Mouse (Mus musculus) limb, embryonic 13.5 days (tissue): ENCODE results near the gene Hoxa5. TPM values are rescaled to one million over a fixed set of nuclear protein-coding genes. Genes with fewer than 3 reads are reported as not detected.

Source experiments
- ATAC-seq: fragments of 200-750 bp; cut with Nextera tagmentation; 2 replicates; pipeline ENCODE4 v1.8.0; 2017; ENCODE audit warnings: low read depth, moderate number of reproducible peaks, moderate TSS enrichment; ENCODE audit not compliant: low FRiP score
- H3K27ac ChIP-seq: fragments of 300-500 bp; sonication (generic); 2 replicates; pipeline ENCODE4 v1.5.1; 2015; ENCODE audit warnings: inconsistent platforms, mild to moderate bottlenecking, moderate library complexity
- H3K27me3 ChIP-seq: fragments of 300-500 bp; sonication (generic); 2 replicates; pipeline ENCODE4 v1.6.1; 2015; ENCODE audit warnings: mild to moderate bottlenecking, inconsistent platforms
- H3K36me3 ChIP-seq: fragments of 300-500 bp; sonication (generic); 2 replicates; pipeline ENCODE4 v1.6.1; 2015; ENCODE audit warnings: inconsistent platforms, mild to moderate bottlenecking, moderate library complexity
- H3K4me1 ChIP-seq: fragments of 300-500 bp; sonication (generic); 2 replicates; pipeline ENCODE4 v1.6.1; 2015; ENCODE audit warnings: inconsistent platforms
- H3K4me2 ChIP-seq: fragments of 300-500 bp; sonication (generic); replicated peaks from 2 replicates; pipeline ENCODE4 v1.6.1; 2015; ENCODE audit warnings: inconsistent platforms, mild to moderate bottlenecking, moderate library complexity
- H3K4me3 ChIP-seq: fragments of 300-500 bp; sonication (generic); 2 replicates; pipeline ENCODE4 v1.5.1; 2015; ENCODE audit warnings: moderate library complexity, mild to moderate bottlenecking, inconsistent platforms
- H3K9ac ChIP-seq: fragments of 300-500 bp; sonication (generic); 2 replicates; pipeline ENCODE4 v1.6.1; 2015; ENCODE audit warnings: mild to moderate bottlenecking, inconsistent platforms
- H3K9me3 ChIP-seq: fragments of 300-500 bp; sonication (generic); 2 replicates; pipeline ENCODE4 v1.6.1; 2016; ENCODE audit warnings: inconsistent platforms
- WGBS: fragments of 180-500 bp; shearing (Covaris S2); methylation state at CpG from one replicate; pipeline ENCODE4 v1.1.7; 2015; 5-methylcytosine and 5-hydroxymethylcytosine counted together
- polyA plus RNA-seq: library from polyadenylated mRNA; unstranded; fragments of >200 nt; fragmentation: Nextera tagmentation; extraction: Ambion mirVana; gene quantifications from 2 replicates; pipeline ENCODE4 v1.2.1, GENCODE M21; 2015

Gene Hoxa5
- polyA plus RNA-seq, 1 experiment from 2014 or later = 5.3 TPM

DNA sequence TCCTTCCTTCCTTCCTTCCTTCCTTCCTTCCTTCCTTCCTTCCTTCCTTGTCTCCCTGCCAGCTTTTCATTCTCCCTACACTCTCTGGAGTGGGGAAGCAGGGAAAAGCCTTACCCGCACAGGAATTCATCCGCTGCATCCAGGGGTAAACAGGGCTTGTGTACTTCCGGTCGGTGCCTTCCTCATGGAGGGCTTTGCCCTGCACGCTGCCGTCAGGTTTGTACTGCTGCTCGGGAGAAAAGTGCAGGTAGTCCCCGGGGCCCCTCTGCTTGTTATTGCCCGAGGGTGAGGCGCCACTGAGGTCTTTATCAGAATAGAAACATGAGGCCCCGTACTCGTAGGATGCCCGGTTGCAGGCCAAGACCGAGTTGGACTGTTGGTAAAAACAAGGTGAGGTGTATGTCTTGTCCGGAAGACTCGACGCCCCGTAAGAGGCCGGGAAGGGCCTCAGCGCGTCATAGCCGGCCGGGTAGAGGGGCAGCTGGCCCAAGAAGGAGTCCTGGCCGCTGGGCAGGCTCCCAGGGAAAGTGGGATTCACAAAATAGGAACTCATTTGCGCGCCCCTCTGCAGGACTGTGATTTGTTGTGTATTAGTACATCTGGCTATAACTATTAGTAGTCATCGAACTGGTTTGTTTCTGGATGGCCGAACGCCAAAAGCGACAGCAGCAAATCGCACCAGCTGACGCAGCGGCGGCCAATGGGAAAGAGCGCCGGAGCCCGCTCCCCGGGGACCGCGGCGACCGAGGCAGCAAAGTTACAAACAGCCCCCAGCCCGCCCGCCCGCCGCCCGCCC, 3.9 kb upstream of the Hoxa5 start, which contains the start of gene Hoxa6:
Hoxa6 (minus strand) TSS at position 651 of the 796 bp plus-strand sequence.
- peaks cover 39% of the 10 kb centered on the region for H3K27me3 ChIP-seq
- peak within 1 kb of the TSS; percentile 78 for H3K4me3 ChIP-seq
- peak within 1 kb of the TSS; percentile 22; the same call in 1 of the 2 replicates for H3K27ac ChIP-seq
- ATAC-seq = no peak
- H3K4me2 ChIP-seq = peak within 1 kb of the TSS; percentile 90
- H3K9me3 ChIP-seq = no peaks in the 10 kb centered on the region
- H3K36me3 ChIP-seq = peaks cover 23% of the 10 kb centered on the region
- H3K9ac ChIP-seq = peak within 1 kb of the TSS; percentile 63
- peaks cover 83% of the 10 kb centered on the region for H3K4me1 ChIP-seq
- 3% methylated on average over 47 of the region's 47 CpGs for WGBS

DNA sequence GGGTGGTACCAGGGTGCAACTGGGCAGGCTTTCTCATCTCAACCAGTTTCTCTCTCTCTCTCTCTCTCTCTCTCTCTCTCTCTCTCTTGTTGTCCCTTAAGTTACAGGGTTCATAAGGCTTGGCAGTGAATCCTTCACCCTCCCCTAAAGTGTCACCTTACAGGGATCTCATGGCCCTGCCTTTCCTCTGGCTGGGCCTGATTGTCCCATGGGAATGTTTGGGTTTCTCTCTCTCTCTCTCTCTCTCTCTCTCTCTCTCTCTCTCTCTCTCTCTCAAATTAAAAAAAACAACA, 3.2 kb upstream of the Hoxa5 start:
- Histone ChIP-seq H3K36me3 (peaks cover 24% of the 10 kb centered on the region), H3K27ac (no peak overlapping the region), H3K27me3 (peaks cover 42% of the 10 kb centered on the region), H3K9me3 (no peaks in the 10 kb centered on the region), H3K9ac (no peak overlapping the region; the same call in 1 of the 2 replicates), H3K4me3 (0 out of 2 replicates have a peak overlapping the region, but pooled peaks have one; percentile 9), H3K4me1 (peaks cover 89% of the 10 kb centered on the region), H3K4me2 (peak overlapping the region; percentile 90)
- no peak for ATAC-seq

DNA sequence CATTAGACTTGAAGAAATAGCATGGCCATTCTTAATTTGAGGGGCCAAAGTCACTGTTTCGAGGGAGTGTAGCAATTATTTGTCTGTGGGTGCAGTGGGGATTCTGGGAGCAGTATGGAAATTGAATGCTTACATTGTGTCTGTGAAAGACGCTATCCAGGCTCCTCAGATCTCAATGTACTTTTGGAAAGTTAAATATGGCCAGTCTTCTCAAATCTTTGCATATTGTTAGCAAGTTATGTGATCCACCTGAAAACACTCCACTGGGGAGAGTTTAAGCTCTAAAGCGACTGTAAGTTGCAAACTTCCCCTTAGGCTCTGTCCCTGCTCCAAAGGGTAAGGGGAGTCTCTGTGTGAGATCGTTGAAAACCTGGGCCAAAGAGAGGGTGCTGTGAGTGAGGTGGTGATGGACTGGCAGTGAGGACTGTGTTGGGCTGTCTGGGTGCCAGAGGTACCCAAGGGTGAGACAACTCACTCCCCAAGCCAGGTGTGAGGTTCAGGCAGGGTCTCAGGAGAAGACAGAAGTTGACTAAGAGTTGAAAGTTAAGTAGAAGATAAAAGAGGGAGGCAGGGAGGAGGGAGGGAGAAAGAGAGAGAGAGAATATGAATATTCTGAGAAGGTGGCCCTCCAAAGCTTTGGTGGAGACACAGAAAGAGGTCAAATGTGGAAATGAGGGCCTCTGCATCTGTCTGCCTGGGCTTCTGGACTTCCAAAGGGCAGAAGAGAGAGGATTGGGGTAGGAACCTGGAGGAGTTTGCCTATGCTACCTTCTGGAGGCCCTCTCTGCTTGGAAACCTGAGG, 2.7 kb upstream of the Hoxa5 start:
- Histone ChIP-seq H3K4me1 (peaks cover 86% of the 10 kb centered on the region), H3K9me3 (no peaks in the 10 kb centered on the region), H3K36me3 (peaks cover 24% of the 10 kb centered on the region), H3K27me3 (peaks cover 45% of the 10 kb centered on the region), H3K9ac (no peak overlapping the region; the same call in 1 of the 2 replicates), H3K4me2 (peak overlapping the region; percentile 90), H3K27ac (no peak overlapping the region), H3K4me3 (peak overlapping the region; percentile 9; the same call in 1 of the 2 replicates)
- ATAC-seq = no peak
- 29% methylated on average over 4 of the region's 4 CpGs for WGBS

GRCm38 (mm10) chr6:52205638-52206621, 1.5 kb upstream of the Hoxa5 start:
- H3K4me1 ChIP-seq = peaks cover 84% of the 10 kb centered on the region
- 14% methylated on average over 55 of the region's 55 CpGs for WGBS
- H3K4me2 ChIP-seq = peak overlapping the region; percentile 90
- no peak for ATAC-seq
- peaks cover 24% of the 10 kb centered on the region for H3K36me3 ChIP-seq
- no peaks in the 10 kb centered on the region for H3K9me3 ChIP-seq
- no peak overlapping the region for H3K27ac ChIP-seq
- peak overlapping the region; percentile 64 for H3K9ac ChIP-seq
- H3K27me3 ChIP-seq = peaks cover 46% of the 10 kb centered on the region
- H3K4me3 ChIP-seq = peak overlapping the region; percentile 49

DNA sequence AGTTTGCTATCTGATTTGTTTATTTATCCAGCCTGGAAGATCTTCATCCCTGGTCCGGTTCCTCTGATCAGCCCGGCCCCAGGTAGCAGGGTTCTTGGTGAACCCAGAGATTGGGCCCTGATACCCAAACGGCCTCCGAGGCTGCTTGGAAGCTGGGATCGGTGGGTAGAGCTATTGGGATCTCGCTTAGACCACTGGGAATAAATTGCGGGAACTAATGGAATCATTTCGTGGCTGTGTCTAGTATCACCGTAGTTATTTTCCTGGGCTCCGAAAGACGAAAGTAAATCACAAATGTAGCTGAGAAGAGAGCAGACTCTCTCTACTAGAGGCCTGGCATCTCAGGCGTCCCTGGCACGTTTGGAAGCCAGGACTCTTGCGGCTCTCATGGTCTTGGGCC, 834 bp upstream of the Hoxa5 start:
- peak overlapping the region; percentile 64 for H3K9ac ChIP-seq
- no peak overlapping the region for H3K27ac ChIP-seq
- peaks cover 27% of the 10 kb centered on the region for H3K36me3 ChIP-seq
- 13% methylated on average over 14 of the region's 14 CpGs for WGBS
- H3K4me1 ChIP-seq = peaks cover 87% of the 10 kb centered on the region
- no peaks in the 10 kb centered on the region for H3K9me3 ChIP-seq
- peaks cover 52% of the 10 kb centered on the region for H3K27me3 ChIP-seq
- H3K4me2 ChIP-seq = peak overlapping the region; percentile 90
- ATAC-seq = no peak
- H3K4me3 ChIP-seq = peak overlapping the region; percentile 49

GRCm38 (mm10) chr6:52203371-52204049, 877 bp downstream of the Hoxa5 start:
- Histone ChIP-seq H3K4me2 (peak overlapping the region; percentile 90), H3K27me3 (peaks cover 67% of the 10 kb centered on the region), H3K4me3 (peak overlapping the region; percentile 49), H3K36me3 (peaks cover 33% of the 10 kb centered on the region), H3K9me3 (no peaks in the 10 kb centered on the region), H3K9ac (peak overlapping the region; percentile 72), H3K27ac (no peak overlapping the region; the same call in 1 of the 2 replicates), H3K4me1 (peaks cover 74% of the 10 kb centered on the region)
- WGBS = 4% methylated on average over 46 of the region's 46 CpGs
- no peak; the same call in 1 of the 2 replicates for ATAC-seq

- Histone ChIP-seq H3K4me3 (peak overlapping the region; percentile 49), H3K4me2 (peak overlapping the region; percentile 90), H3K36me3 (peaks cover 33% of the 10 kb centered on the region), H3K27ac (no peak overlapping the region), H3K9ac (peak overlapping the region; percentile 72), H3K27me3 (peaks cover 67% of the 10 kb centered on the region), H3K4me1 (peaks cover 69% of the 10 kb centered on the region), H3K9me3 (no peaks in the 10 kb centered on the region)
- 13% methylated on average over 10 of the region's 10 CpGs for WGBS
- ATAC-seq = no peak
Measured at GRCm38 (mm10) chr6:52203121-52203370, 1.3 kb downstream of the Hoxa5 start.

DNA sequence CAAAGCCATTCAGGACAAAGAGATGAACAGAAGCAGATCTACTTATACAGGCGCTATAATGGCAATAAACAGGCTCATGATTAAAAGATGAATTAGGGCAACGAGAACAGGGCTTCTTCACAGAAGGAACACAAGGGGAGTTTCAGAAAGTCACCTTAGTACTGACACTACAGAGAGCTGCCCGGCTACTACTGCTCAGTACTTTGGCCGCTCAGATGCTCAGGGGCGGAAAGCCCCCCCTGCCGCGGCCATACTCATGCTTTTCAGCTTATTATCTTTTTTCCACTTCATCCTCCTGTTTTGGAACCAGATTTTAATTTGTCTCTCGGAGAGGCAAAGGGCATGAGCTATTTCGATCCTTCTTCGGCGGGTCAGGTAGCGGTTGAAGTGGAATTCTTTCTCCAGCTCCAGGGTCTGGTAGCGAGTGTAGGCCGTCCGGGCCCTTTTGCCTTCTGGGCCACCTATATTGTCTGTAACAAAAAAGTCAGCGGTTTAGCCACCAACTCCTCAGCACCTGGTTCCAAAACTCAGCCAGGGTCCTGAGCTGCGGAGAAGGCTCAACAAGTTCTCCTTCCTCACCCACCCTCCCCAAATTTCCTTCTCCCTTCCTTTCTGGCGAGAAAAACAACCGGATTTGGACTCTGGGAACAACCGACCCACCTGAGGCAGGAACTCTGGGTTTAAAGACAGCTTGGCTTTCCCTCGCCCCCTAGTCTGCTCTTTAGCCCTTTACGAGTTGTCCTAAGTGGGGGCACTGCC, 1.8 kb downstream of the Hoxa5 start:
- Histone ChIP-seq H3K36me3 (peaks cover 33% of the 10 kb centered on the region), H3K27ac (no peak overlapping the region), H3K4me1 (peaks cover 65% of the 10 kb centered on the region), H3K9me3 (no peaks in the 10 kb centered on the region), H3K27me3 (peaks cover 69% of the 10 kb centered on the region), H3K4me2 (peak overlapping the region; percentile 90), H3K9ac (peak overlapping the region; percentile 72; the same call in 1 of the 2 replicates), H3K4me3 (peak overlapping the region; percentile 49)
- WGBS = 35% methylated on average over 22 of the region's 22 CpGs
- ATAC-seq = no peak

- 33% methylated on average over 1 of the region's 1 CpGs for WGBS
- H3K4me2 ChIP-seq = 0 out of 2 replicates have a peak overlapping the region, but pooled peaks have one; percentile 2
- H3K9me3 ChIP-seq = no peaks in the 10 kb centered on the region
- H3K27me3 ChIP-seq = peaks cover 73% of the 10 kb centered on the region
- H3K9ac ChIP-seq = no peak overlapping the region
- 0 out of 2 replicates have a peak, but pooled peaks have one; percentile 2 for ATAC-seq
- peaks cover 32% of the 10 kb centered on the region for H3K36me3 ChIP-seq
- H3K4me1 ChIP-seq = peaks cover 53% of the 10 kb centered on the region
- H3K27ac ChIP-seq = no peak overlapping the region
- no peak overlapping the region for H3K4me3 ChIP-seq
Measured at GRCm38 (mm10) chr6:52201269-52201668, 3.1 kb downstream of the Hoxa5 start.

- 29% methylated on average over 10 of the region's 10 CpGs for WGBS
- H3K4me1 ChIP-seq = peaks cover 48% of the 10 kb centered on the region
- peak; percentile 4; the same call in 1 of the 2 replicates for ATAC-seq
- no peak overlapping the region for H3K9ac ChIP-seq
- no peak overlapping the region for H3K4me3 ChIP-seq
- peak overlapping the region; percentile 19; the same call in 1 of the 2 replicates for H3K4me2 ChIP-seq
- peaks cover 27% of the 10 kb centered on the region for H3K36me3 ChIP-seq
- peaks cover 74% of the 10 kb centered on the region for H3K27me3 ChIP-seq
- H3K9me3 ChIP-seq = no peaks in the 10 kb centered on the region
- no peak overlapping the region for H3K27ac ChIP-seq
Measured at GRCm38 (mm10) chr6:52200751-52201250, 3.6 kb downstream of the Hoxa5 start.
